Mouse (Mus musculus): ENCODE data around the gene Exosc2. TPM values are rescaled to one million over a fixed set of nuclear protein-coding genes. Genes with fewer than 3 reads are reported as not detected.
A peak's percentile ranks its signal among the peaks of the same experiment; 100 is the strongest.

Exosc2 gene
- total and polyA plus RNA-seq, 2 experiments from 2014 or later, result 31.1 to 36.5 TPM

- Histone ChIP-seq H3K9ac (replicated peaks; ENCODE audit: low read length) (no peak overlapping the region), H3K27ac (no peak overlapping the region), H3K4me2 (ENCODE audit: low read depth, low read length) (no peak overlapping the region), H3K27me3 (ENCODE audit: insufficient read depth, low read length) (no peaks in the 10 kb centered on the region), H3K4me1 (ENCODE audit: insufficient read depth, low read length) (no peaks in the 10 kb centered on the region), H3K36me3 (ENCODE audit: insufficient read depth, low read length) (no peaks in the 10 kb centered on the region), H3K4me3 (ENCODE audit: low read length) (no peak overlapping the region), H3K9me3 (ENCODE audit: low read length) (no peaks in the 10 kb centered on the region)
- no peak for ATAC-seq
- 75% methylated on average over 2 of the region's 2 CpGs for WGBS
- TF ChIP-seq CTCF (IDR thresholded peaks at IDR 0.05; ENCODE audit: low read depth), result no peak
- no peak for DNase-seq (ENCODE audit: low spot score)
Observed at GRCm38 (mm10) chr2:31712716-31713115, 42.2 kb downstream of the Exosc2 start.

DNA sequence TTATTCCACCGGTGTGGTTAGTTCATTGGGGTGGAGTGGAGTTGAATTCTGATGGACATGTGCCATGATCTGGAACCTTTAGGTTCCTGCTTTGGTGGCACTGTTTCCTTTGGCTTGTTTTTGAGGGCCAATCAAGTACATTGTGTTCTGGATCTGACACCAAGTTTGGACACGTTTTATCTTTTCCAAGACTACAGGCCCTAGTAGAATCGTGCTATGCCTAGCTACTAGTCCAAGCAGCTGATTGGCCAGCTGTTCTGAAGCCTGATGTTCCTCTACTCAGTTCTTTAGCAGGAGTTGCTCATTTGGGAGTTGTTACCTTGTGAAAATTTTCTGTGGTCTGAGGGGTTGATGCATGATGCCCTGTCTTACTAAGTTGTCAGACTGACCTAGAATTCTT is 43.3 kb downstream of the Exosc2 start:
- H3K36me3 ChIP-seq (ENCODE audit: insufficient read depth, low read length), result no peaks in the 10 kb centered on the region
- H3K27me3 ChIP-seq (ENCODE audit: insufficient read depth, low read length), result no peaks in the 10 kb centered on the region
- 81% methylated on average over 3 of the region's 3 CpGs for WGBS
- H3K4me3 ChIP-seq (ENCODE audit: low read length), result no peak overlapping the region
- H3K9ac ChIP-seq (replicated peaks; ENCODE audit: low read length), result no peak overlapping the region
- TF ChIP-seq CTCF (IDR thresholded peaks at IDR 0.05; ENCODE audit: low read depth), result no peak
- H3K9me3 ChIP-seq (ENCODE audit: low read length), result no peaks in the 10 kb centered on the region
- no peak overlapping the region for H3K27ac ChIP-seq
- no peaks in the 10 kb centered on the region for H3K4me1 ChIP-seq (ENCODE audit: insufficient read depth, low read length)
- DNase-seq (ENCODE audit: low spot score), result no peak
- H3K4me2 ChIP-seq (ENCODE audit: low read depth, low read length), result no peak overlapping the region
- ATAC-seq, result no peak

DNA sequence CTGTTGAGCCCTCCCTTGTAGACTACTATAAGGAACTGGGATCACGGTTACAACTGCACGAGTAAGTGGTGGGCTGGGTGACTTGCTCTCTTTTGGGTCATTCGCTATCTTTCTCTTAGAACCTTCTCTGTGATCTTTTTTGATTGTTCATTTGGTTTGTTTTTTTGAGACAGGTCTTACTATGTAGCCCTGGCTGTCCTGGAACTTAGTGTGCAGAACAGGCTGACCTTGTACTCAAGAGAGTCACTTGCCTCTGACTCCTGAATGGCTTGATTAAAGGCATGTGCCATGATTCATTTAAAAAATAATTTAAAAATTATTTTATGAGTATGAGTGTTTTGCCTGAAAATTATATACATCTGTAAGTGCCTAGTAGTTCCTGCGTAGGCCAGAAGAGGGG is 44.3 kb downstream of the Exosc2 start:
- H3K27ac ChIP-seq, result no peak overlapping the region
- 98% methylated on average over 4 of the region's 4 CpGs for WGBS
- no peaks in the 10 kb centered on the region for H3K4me1 ChIP-seq (ENCODE audit: insufficient read depth, low read length)
- ATAC-seq (no peak), DNase-seq (ENCODE audit: low spot score) (no peak)
- H3K9me3 ChIP-seq (ENCODE audit: low read length), result no peaks in the 10 kb centered on the region
- no peaks in the 10 kb centered on the region for H3K36me3 ChIP-seq (ENCODE audit: insufficient read depth, low read length)
- no peak overlapping the region for H3K9ac ChIP-seq (replicated peaks; ENCODE audit: low read length)
- no peak overlapping the region for H3K4me3 ChIP-seq (ENCODE audit: low read length)
- no peak overlapping the region for H3K4me2 ChIP-seq (ENCODE audit: low read depth, low read length)
- no peaks in the 10 kb centered on the region for H3K27me3 ChIP-seq (ENCODE audit: insufficient read depth, low read length)
- no peak for TF ChIP-seq CTCF (IDR thresholded peaks at IDR 0.05; ENCODE audit: low read depth)

GRCm38 (mm10) chr2:31715985-31716384 is 45.5 kb downstream of the Exosc2 start:
- TF ChIP-seq CTCF (IDR thresholded peaks at IDR 0.05; ENCODE audit: low read depth), result no peak
- H3K9me3 ChIP-seq (ENCODE audit: low read length), result no peaks in the 10 kb centered on the region
- 87% methylated on average over 7 of the region's 7 CpGs for WGBS
- no peaks in the 10 kb centered on the region for H3K4me1 ChIP-seq (ENCODE audit: insufficient read depth, low read length)
- H3K9ac ChIP-seq (replicated peaks; ENCODE audit: low read length), result no peak overlapping the region
- ATAC-seq (no peak), DNase-seq (ENCODE audit: low spot score) (no peak)
- H3K27ac ChIP-seq, result no peak overlapping the region
- H3K36me3 ChIP-seq (ENCODE audit: insufficient read depth, low read length), result no peaks in the 10 kb centered on the region
- H3K4me2 ChIP-seq (ENCODE audit: low read depth, low read length), result no peak overlapping the region
- H3K27me3 ChIP-seq (ENCODE audit: insufficient read depth, low read length), result no peaks in the 10 kb centered on the region
- H3K4me3 ChIP-seq (ENCODE audit: low read length), result no peak overlapping the region

GRCm38 (mm10) chr2:31719202-31719880 is 48.8 kb downstream of the Exosc2 start:
- 86% methylated on average over 6 of the region's 6 CpGs for WGBS
- TF ChIP-seq CTCF (IDR thresholded peaks at IDR 0.05; ENCODE audit: low read depth), result no peak
- no peaks in the 10 kb centered on the region for H3K27me3 ChIP-seq (ENCODE audit: insufficient read depth, low read length)

DNA sequence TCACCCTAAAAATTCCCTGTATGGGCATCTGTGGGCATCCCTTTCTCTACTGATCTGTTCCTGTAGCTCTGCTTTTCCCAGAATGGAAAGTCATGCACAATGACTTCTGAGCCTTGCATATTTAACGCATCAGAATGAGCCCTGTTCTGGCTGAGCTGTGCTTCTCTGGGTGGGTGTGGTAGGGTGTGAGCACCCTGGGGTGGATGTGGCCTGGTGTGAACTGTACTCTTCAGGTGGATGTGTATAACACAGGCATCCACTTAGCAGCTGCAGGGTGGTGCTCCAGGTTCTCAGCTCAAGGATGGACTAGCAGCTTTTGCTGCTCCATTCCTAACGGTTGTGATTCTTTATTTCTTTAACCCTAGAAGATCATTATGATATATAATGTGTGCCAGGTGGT is 49.4 kb downstream of the Exosc2 start:
- ATAC-seq (no peak), DNase-seq (ENCODE audit: low spot score) (no peak)
- no peaks in the 10 kb centered on the region for H3K4me1 ChIP-seq (ENCODE audit: insufficient read depth, low read length)
- no peak for TF ChIP-seq CTCF (IDR thresholded peaks at IDR 0.05; ENCODE audit: low read depth)
- no peaks in the 10 kb centered on the region for H3K36me3 ChIP-seq (ENCODE audit: insufficient read depth, low read length)
- 78% methylated on average over 2 of the region's 2 CpGs for WGBS
- no peak overlapping the region for H3K9ac ChIP-seq (replicated peaks; ENCODE audit: low read length)
- H3K27ac ChIP-seq, result no peak overlapping the region
- H3K27me3 ChIP-seq (ENCODE audit: insufficient read depth, low read length), result no peaks in the 10 kb centered on the region
- no peaks in the 10 kb centered on the region for H3K9me3 ChIP-seq (ENCODE audit: low read length)
- H3K4me2 ChIP-seq (ENCODE audit: low read depth, low read length), result no peak overlapping the region
- H3K4me3 ChIP-seq (ENCODE audit: low read length), result no peak overlapping the region

More at GRCm38 (mm10) chr2:31719202-31719880, 48.8 kb downstream of the Exosc2 start:
- Histone ChIP-seq H3K4me1 (ENCODE audit: insufficient read depth, low read length) (no peaks in the 10 kb centered on the region), H3K4me2 (ENCODE audit: low read depth, low read length) (no peak overlapping the region), H3K4me3 (ENCODE audit: low read length) (no peak overlapping the region), H3K9me3 (ENCODE audit: low read length) (no peaks in the 10 kb centered on the region), H3K36me3 (ENCODE audit: insufficient read depth, low read length) (no peaks in the 10 kb centered on the region), H3K27ac (no peak overlapping the region), H3K9ac (replicated peaks; ENCODE audit: low read length) (no peak overlapping the region)
- no peak for ATAC-seq
- DNase-seq (ENCODE audit: low spot score), result no peak

DNA sequence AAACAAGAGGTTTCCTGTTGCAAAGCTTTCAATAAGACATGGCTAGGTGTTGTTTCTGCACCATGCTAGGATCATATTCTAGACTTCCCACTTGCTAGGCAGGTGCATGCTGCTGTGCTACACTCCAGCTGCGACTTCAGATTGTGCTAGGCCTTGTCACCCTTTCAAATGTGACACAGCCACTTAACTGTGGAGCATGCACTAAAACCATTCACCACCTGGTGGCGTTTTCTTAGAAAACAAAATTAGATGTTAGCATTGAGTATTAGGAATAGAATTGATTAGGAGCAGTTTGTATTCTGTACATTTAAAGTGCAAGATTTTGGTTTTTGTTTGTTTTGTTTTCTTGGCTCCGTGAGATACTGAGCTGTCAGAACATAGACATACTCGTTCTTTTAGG is 50.3 kb downstream of the Exosc2 start:
- no peak overlapping the region for H3K9ac ChIP-seq (replicated peaks; ENCODE audit: low read length)
- 65% methylated on average over 4 of the region's 4 CpGs for WGBS
- no peak overlapping the region for H3K4me3 ChIP-seq (ENCODE audit: low read length)
- H3K9me3 ChIP-seq (ENCODE audit: low read length), result no peaks in the 10 kb centered on the region
- no peaks in the 10 kb centered on the region for H3K27me3 ChIP-seq (ENCODE audit: insufficient read depth, low read length)
- peak; percentile 65 for TF ChIP-seq CTCF (IDR thresholded peaks at IDR 0.05; ENCODE audit: low read depth)
- no peak overlapping the region for H3K4me2 ChIP-seq (ENCODE audit: low read depth, low read length)
- no peak overlapping the region for H3K27ac ChIP-seq
- peak; percentile 57 for DNase-seq (ENCODE audit: low spot score)
- no peaks in the 10 kb centered on the region for H3K36me3 ChIP-seq (ENCODE audit: insufficient read depth, low read length)
- H3K4me1 ChIP-seq (ENCODE audit: insufficient read depth, low read length), result no peaks in the 10 kb centered on the region
- ATAC-seq, result no peak
